Comparison of ENCODE assay signal across 17 mouse cellular contexts in genomic region chr10:52273012-52273411, GRCm38 (mm10). TPM values are rescaled to one million over a fixed set of nuclear protein-coding genes. Genes with fewer than 3 reads are reported as not detected.
A peak's percentile ranks its signal among the peaks of the same experiment; 100 is the strongest.
DNase-seq lines count a peak whose midpoint lies in the region; ATAC-seq and TF ChIP-seq lines count a peak whose summit lies in the region.
"Had no signal": no experiment of that assay in that cellular context is flagged by ENCODE, and none has a peak within 500 bp of the region (broad histone marks: within the 10 kb centered on the region; RNA-seq: fewer than 3 reads in every experiment).

No protein-coding gene starts in this region.

- no peaks in the 10 kb centered on the region for H3K36me3 ChIP-seq in kidney, postnatal 0 days (ENCODE audit: insufficient read depth, low read length)
- no peaks in the 10 kb centered on the region for H3K36me3 ChIP-seq in kidney, embryonic 14.5 days (ENCODE audit: control insufficient read depth, insufficient read depth, low read length)
- no peaks in the 10 kb centered on the region for H3K36me3 ChIP-seq in ES-Bruce4 (ENCODE audit: control insufficient read depth, insufficient read depth, low read length, poor library complexity, severe bottlenecking)
- no peaks in the 10 kb centered on the region; the same call in 1 of the 2 replicates for H3K36me3 ChIP-seq in kidney, adult 2 months (ENCODE audit: control insufficient read depth, insufficient read depth, low read length)
- H3K36me3 ChIP-seq: limb, embryonic 13.5 days; neural tube, embryonic 12.5 days had no signal

- TF ChIP-seq EP300 in ES-Bruce4 (IDR thresholded peaks at IDR 0.05; ENCODE audit: insufficient read depth, low read depth, low read length) = no peak

- H3K9ac ChIP-seq in kidney, postnatal 0 days (ENCODE audit: low read depth, low read length) = no peak overlapping the region
- H3K9ac ChIP-seq in kidney, embryonic 14.5 days (ENCODE audit: low read depth, low read length) = no peak overlapping the region
- H3K9ac ChIP-seq in ES-Bruce4 (ENCODE audit: low read depth, poor library complexity, severe bottlenecking) = no peak overlapping the region
- H3K9ac ChIP-seq: limb, embryonic 13.5 days; neural tube, embryonic 12.5 days had no signal

- TF ChIP-seq CTCF in kidney, postnatal 0 days (IDR thresholded peaks at IDR 0.05; ENCODE audit: low read depth) = no peak
- no peak for TF ChIP-seq CTCF in ES-Bruce4 (IDR thresholded peaks at IDR 0.05; ENCODE audit: low read depth, low read length)
- no peak for TF ChIP-seq CTCF in kidney, adult 2 months (conservative IDR thresholded peaks at IDR 0.05; ENCODE audit: insufficient read depth, insufficient read length, low read depth, low read length)

- no peaks in the 10 kb centered on the region for H3K9me3 ChIP-seq in kidney, postnatal 0 days (replicated peaks; ENCODE audit: low read length)
- H3K9me3 ChIP-seq in kidney, embryonic 14.5 days (ENCODE audit: control insufficient read depth, low read length) = no peaks in the 10 kb centered on the region
- H3K9me3 ChIP-seq in ES-Bruce4 (replicated peaks; ENCODE audit: control insufficient read depth, insufficient read depth, low read length, poor library complexity, severe bottlenecking) = peaks cover 8% of the 10 kb centered on the region
- H3K9me3 ChIP-seq: limb, embryonic 13.5 days; neural tube, embryonic 12.5 days had no signal

- H3K4me2 ChIP-seq in kidney, postnatal 0 days (ENCODE audit: low read length) = no peak overlapping the region
- no peak overlapping the region for H3K4me2 ChIP-seq in kidney, embryonic 14.5 days (replicated peaks; ENCODE audit: low read depth, low read length)
- H3K4me2 ChIP-seq: limb, embryonic 13.5 days; neural tube, embryonic 12.5 days had no signal

- H3K4me3 ChIP-seq in kidney, postnatal 0 days (replicated peaks; ENCODE audit: low read depth, low read length) = no peak overlapping the region
- H3K4me3 ChIP-seq in kidney, embryonic 14.5 days (ENCODE audit: low read length) = no peak overlapping the region
- H3K4me3 ChIP-seq in ES-Bruce4 (ENCODE audit: low read depth, low read length) = no peak overlapping the region
- H3K4me3 ChIP-seq in kidney, adult 2 months (ENCODE audit: insufficient read depth, low read depth, low read length) = no peak overlapping the region
- H3K4me3 ChIP-seq: left cerebral cortex, adult 2 months; limb, embryonic 13.5 days; neural tube, embryonic 12.5 days had no signal

- no peak overlapping the region for H3K27ac ChIP-seq in kidney, postnatal 0 days
- no peak overlapping the region for H3K27ac ChIP-seq in kidney, embryonic 14.5 days (ENCODE audit: low read depth, low read length)
- peak overlapping the region; percentile 80 for H3K27ac ChIP-seq in ES-Bruce4 (ENCODE audit: insufficient read depth, low read length)
- no peak overlapping the region for H3K27ac ChIP-seq in kidney, adult 2 months (ENCODE audit: insufficient read depth, low read depth, low read length)
- H3K27ac ChIP-seq: left cerebral cortex, adult 2 months; limb, embryonic 13.5 days; neural tube, embryonic 12.5 days had no signal

- H3K4me1 ChIP-seq in kidney, postnatal 0 days (replicated peaks; ENCODE audit: insufficient read depth, low read length) = no peaks in the 10 kb centered on the region
- H3K4me1 ChIP-seq in kidney, embryonic 14.5 days (ENCODE audit: control insufficient read depth, insufficient read depth, low read length) = no peaks in the 10 kb centered on the region
- peaks cover 7% of the 10 kb centered on the region for H3K4me1 ChIP-seq in ES-Bruce4 (ENCODE audit: control insufficient read depth, insufficient read depth, low read length)
- peaks cover 7% of the 10 kb centered on the region; the same call in 1 of the 2 replicates for H3K4me1 ChIP-seq in kidney, adult 2 months (ENCODE audit: control insufficient read depth, insufficient read depth, low read length)

- peak; percentile 20 for DNase-seq in adrenal gland, postnatal 14 days
- DNase-seq in adrenal gland, adult 18-20 months (ENCODE audit: low spot score in 2 of 2) = no peak
- peak; percentile 11 for DNase-seq in kidney, postnatal 0 days (ENCODE audit: low spot score)
- peak; percentile 3 for DNase-seq in c-Kit-positive CD71-positive TER-119-positive erythroid progenitor cells, embryonic 14.5 days (ENCODE audit: low spot score)
- no peak for DNase-seq in kidney, adult 2 months
- DNase-seq in cerebellum, postnatal 14 days = no peak
- DNase-seq: cerebellum, postnatal 36 days; gastrocnemius, postnatal 14 days; lung, postnatal 36 days; midbrain, embryonic 14.5 days; retina, postnatal 1 day had no signal

- no peaks in the 10 kb centered on the region for H3K27me3 ChIP-seq in kidney, postnatal 0 days (ENCODE audit: insufficient read depth, low read length)
- H3K27me3 ChIP-seq in kidney, embryonic 14.5 days (ENCODE audit: control insufficient read depth, insufficient read depth, low read length) = no peaks in the 10 kb centered on the region
- H3K27me3 ChIP-seq in ES-Bruce4 (ENCODE audit: control insufficient read depth, insufficient read depth, low read length, poor library complexity, severe bottlenecking) = no peaks in the 10 kb centered on the region
- no peaks in the 10 kb centered on the region for H3K27me3 ChIP-seq in kidney, adult 2 months (replicated peaks; ENCODE audit: control insufficient read depth, insufficient read depth, low read length)
- H3K27me3 ChIP-seq: limb, embryonic 13.5 days; neural tube, embryonic 12.5 days had no signal

- no peak; the same call in 1 of the 2 replicates for ATAC-seq in kidney, postnatal 0 days (replicated peaks; ENCODE audit: low FRiP score, low read depth)
- no peak for ATAC-seq in kidney, embryonic 14.5 days (ENCODE audit: low FRiP score, low TSS enrichment)
- ATAC-seq: forebrain, embryonic 16.5 days had no signal

- 67% methylated on average over 2 of the region's 2 CpGs for WGBS in kidney, postnatal 0 days
- 79% methylated on average over 2 of the region's 2 CpGs for WGBS in kidney, embryonic 14.5 days
- 68% methylated on average over 2 of the region's 2 CpGs for WGBS in kidney, adult 2 months

- no peak for TF ChIP-seq POLR2A in ES-Bruce4 (IDR thresholded peaks at IDR 0.05; ENCODE audit: insufficient read depth, low read length)
- no peak for TF ChIP-seq POLR2A in kidney, adult 2 months (IDR thresholded peaks at IDR 0.05; ENCODE audit: low read depth, low read length)

RNA-seq across cellular contexts. Expression of gene Dcbld1, which starts 39.6 kb away (rescaled TPM):
- total RNA-seq in adrenal gland, postnatal 14 days (2021) = 6.3 and 7.0 TPM in 2 replicates
- total RNA-seq in adrenal gland, adult 18-20 months (2021) = 1 to 10 TPM; 2.0 to 2.7 TPM
- 23.2 and 23.4 TPM in 2 replicates for polyA plus RNA-seq in kidney, postnatal 0 days (2015; fragmentation: Nextera tagmentation; extraction: Ambion mirVana)
- polyA plus RNA-seq in kidney, embryonic 14.5 days (2014; fragmentation: Nextera tagmentation; extraction: Ambion mirVana) = 18.9 and 26.5 TPM in 2 replicates
- 19.7 and 20.4 TPM in 2 replicates for polyA plus RNA-seq in ES-Bruce4 (2011; ENCODE audit: insufficient read depth, insufficient read length, low read depth, missing spikeins)
- polyA plus RNA-seq in kidney, adult 2 months (2012; rRNA removed) = 10.3 and 11.7 TPM in 2 replicates

Comparison
In these comparisons a context has a peak if more than half of its experiments do, and no peak if none do; other contexts are left out.
1. DNase-seq: peak in adrenal gland, postnatal 14 days (single experiment), kidney, postnatal 0 days (single experiment) and c-Kit-positive CD71-positive TER-119-positive erythroid progenitor cells, embryonic 14.5 days (single experiment); none in adrenal gland, adult 18-20 months (0 of 2), kidney, adult 2 months (single experiment) and cerebellum, postnatal 14 days (0 of 2).